Mouse (Mus musculus): ENCODE measurements around the gene Exoc6b.

DNA sequence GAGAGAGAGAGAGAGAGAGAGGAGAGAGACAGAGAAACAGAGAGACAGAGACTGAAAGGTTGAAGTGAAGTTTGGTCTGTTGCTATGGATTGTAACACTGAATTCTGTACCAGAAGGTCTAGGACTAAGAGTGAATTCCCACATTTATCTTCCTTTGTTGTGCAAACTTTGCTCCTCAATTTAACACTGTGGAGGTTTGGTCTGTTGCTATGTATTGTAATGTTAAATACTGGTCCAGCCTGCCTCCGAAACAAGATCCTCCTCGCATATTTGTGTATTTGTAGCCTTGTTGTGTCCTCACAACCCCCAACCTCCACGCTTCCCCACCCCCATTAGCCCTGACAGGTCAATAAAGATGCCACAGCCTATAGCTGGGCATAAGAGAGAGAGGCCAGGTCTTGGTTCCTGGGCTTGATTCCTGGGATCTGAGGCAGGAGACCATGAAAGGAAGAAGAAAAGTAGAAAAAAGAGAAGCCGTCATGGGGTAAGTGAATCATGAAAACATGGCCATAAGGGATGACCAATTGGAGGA, 24.6 kb downstream of the Exoc6b start:
- TF ChIP-seq POLR2A (IDR thresholded peaks at IDR 0.05; ENCODE audit: control insufficient read depth, low read depth, low read length) (no peak), CTCF (IDR thresholded peaks at IDR 0.05; ENCODE audit: control insufficient read depth, insufficient read depth, insufficient replicate concordance, low read depth, low read length) (no peak)

Measured in testis, adult 2 months (tissue).